Mouse (Mus musculus): ENCODE data around the gene Slc2a2.

Slc2a2 gene

DNA sequence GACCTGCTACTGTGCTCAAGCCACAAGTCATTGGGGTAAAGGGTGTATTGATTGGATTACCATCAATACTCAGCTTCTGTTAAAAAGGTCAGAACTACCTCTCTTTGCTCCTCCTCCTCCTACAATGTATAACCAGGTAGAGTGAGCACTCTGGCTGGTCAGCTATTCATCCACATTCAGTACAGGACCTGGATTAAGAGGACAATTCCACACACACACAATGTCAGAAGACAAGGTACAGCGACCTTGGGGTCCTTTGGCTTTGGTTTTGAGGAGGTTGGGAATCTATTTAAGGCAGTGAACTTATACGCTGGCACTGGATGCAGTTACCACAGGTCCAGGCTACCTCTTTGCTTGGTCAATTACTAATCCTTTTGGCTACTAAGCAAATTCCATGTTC, at the start of gene Slc2a2:
Gene Slc2a2, plus strand, starts transcription at position 107 of the 400 bp plus-strand sequence.
- DNase-seq: no peak

DNA sequence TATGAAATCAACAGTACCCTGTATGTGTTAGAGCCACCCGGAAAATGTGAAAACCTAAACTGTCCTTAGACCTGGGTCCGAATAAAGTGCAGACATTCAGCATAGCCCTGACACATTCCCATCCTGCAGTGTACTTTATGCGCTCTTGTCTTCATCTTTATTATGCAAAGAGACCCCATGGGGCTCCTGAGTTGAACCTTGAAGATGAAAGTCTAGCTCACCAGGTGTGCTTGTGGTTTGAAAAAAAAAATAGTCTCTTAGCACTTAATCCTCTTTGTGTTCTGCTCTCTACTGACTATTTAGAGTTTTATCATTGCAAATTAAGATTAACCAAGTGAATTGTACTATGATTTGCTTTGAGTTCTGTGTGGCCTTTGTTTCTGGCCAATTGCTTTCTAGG, 45.1 kb upstream of the Slc2a2 start:
- no peak for DNase-seq

DNA sequence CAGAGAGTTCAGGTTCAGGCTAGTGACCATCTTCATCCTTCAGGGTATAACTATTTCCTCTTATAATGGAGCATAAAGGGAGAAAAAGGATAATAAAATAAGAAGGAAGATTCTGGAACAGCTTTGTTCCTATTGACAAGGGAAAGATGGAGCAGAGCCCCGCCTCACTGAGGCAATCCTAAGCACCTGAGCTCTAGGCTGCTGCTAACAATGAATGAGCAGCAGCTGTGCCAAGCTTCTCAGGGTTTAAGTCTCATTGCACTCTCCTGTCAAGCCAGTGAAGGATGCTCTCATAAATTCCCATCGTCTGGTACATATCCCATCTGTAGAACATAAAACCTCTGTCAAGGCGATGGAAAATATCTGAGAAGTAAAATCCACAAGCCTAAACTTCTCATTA, 44.7 kb upstream of the Slc2a2 start:
- DNase-seq: no peak

- DNase-seq: no peak
Measured at GRCm38 (mm10) chr3:28654740-28655139, 43.0 kb upstream of the Slc2a2 start.

DNA sequence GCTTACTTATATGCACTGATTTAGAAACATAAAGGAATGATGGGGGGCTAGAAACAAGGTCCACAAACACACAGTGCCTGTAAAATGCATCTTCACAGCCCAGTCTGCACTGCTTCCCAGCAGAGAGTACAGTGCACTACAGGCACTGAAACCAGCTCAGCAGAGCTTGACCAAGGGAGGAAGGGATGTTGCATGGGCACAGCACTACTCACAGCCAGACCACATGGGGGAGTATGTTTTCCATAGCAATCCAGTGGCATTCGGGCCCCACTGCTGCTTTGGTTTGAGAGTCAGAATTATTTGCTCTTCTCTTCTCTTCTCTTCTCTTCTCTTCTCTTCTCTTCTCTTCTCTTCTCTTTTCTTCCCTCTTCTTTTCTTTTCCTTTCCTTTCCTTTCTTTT, 39.4 kb upstream of the Slc2a2 start:
- DNase-seq: no peak

DNA sequence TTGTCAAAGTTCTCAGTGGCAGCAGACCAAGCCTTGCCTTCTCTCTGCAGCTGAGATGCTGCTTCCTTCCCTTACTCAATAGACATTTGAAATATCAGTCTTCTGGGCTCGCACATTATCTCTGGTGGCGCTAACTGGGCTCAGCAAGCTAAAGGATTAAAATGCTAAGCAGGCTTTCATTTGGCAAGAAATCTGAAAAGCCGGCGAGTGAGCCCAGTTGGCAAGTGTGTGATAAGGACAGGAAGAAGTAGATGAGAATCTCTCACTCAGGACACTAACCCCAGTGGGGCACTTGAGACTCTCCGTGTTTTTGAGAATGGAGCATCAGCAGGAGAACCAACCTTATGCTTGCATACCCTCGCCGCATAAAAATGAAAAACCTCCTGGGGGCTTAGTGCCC, 16.9 kb upstream of the Slc2a2 start:
- peak; percentile 21 to 31 for DNase-seq

DNA sequence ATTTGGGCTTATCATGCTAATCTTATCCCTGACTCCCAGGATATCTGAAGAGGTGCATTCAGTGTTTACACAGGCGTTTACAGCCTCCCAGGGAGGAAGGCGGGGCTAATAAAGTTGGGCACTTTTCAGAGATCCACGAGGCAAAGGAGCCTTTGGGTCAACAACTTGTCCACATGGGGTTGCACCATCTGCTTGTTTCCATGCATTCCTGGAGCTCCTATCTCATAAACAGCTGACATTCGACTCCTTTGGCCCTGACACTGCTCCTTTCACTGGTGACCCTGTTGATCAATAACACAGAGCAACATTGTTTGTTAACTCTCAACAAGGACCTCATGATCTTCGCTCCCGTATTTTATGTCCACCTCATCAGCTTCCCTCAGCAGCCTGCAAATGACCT, 15.8 kb upstream of the Slc2a2 start:
- no peak for DNase-seq

DNA sequence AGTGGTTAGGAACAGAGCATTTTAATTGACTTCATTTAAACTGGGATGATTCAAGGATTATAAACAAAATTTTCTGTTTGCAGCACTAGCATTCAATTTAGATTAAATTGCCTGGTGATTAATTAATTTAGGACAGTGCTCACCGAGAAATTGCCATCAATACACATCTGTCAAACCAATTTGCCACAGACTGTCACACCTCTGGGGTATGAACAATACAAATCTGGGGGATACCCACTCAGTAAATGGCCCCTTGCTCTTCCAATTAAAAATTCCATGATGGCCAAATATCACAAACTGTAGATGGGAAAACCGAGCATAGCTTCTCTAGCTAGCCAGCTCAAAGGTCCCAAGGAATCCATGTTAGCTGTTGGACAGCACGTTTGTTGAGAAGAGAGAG, 15.3 kb upstream of the Slc2a2 start:
- no peak for DNase-seq

GRCm38 (mm10) chr3:28685510-28685909, 12.2 kb upstream of the Slc2a2 start:
- no peak for DNase-seq

DNA sequence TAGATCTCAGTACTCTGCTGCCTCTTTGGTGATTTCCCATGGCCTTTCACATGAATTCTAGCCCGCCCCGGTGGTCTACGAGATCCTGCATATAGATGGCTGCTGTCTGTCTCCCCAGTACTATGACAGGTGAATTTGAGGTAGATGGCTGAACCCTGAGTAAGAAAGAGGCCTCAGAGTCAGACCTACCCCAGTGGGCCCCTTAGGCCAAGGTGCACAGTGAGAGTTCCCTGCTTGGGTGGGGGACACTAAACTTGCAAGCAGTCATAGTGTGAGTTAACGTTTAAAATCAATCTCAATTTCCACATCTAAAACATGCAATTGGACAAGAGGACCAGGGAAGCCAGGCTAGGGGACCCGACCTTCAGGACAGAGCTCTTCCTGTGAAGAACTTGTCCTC, 2.9 kb upstream of the Slc2a2 start:
- no peak for DNase-seq

DNA sequence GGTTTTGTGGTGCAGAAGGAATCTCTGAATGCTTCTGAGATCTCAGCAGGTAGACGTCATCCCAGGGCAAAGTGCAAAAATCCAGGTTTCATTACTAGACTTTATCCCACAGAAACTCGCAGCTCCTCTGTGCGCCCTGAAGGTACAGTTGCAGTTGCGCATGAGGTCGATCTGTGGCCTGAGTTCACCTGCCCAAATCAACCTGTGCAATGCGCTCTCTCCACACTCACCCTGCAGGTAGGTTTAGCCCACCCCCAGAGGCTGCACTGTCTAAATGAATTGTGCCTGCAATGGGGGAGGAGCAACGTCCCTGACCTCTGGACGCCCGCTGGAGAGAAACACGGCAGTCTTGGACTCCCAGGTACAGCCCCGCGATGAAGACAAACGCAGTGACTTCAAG, 2.1 kb upstream of the Slc2a2 start:
- no peak for DNase-seq

- DNase-seq: no peak
Measured at GRCm38 (mm10) chr3:28696162-28696561, 1.5 kb upstream of the Slc2a2 start.

GRCm38 (mm10) chr3:28699601-28700000, 1.9 kb downstream of the Slc2a2 start:
- no peak for DNase-seq

- DNase-seq: no peak
Measured at GRCm38 (mm10) chr3:28705522-28706137, 7.9 kb downstream of the Slc2a2 start.

GRCm38 (mm10) chr3:28706736-28707135, 9.0 kb downstream of the Slc2a2 start:
- no peak for DNase-seq

DNA sequence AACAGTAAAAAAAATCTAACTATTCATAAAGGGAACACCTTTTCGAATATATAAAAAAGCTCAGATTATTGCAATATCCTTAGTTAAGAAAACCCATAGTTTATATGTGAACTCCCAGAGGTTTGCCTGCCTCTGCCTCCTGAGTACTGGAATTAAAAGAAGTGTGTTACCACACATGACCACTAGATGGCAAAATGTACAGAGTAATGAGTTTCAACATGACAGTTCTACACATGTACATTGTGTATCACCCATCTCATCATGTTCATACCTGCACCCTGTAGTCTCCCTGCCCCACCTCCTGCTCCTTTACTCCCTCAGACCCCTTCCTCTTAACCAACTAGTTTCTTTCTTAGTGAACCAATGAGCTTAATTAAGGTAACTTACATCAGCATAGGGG, 12.0 kb downstream of the Slc2a2 start:
- peak in 1 of 2 experiments; percentile 7 for DNase-seq

DNA sequence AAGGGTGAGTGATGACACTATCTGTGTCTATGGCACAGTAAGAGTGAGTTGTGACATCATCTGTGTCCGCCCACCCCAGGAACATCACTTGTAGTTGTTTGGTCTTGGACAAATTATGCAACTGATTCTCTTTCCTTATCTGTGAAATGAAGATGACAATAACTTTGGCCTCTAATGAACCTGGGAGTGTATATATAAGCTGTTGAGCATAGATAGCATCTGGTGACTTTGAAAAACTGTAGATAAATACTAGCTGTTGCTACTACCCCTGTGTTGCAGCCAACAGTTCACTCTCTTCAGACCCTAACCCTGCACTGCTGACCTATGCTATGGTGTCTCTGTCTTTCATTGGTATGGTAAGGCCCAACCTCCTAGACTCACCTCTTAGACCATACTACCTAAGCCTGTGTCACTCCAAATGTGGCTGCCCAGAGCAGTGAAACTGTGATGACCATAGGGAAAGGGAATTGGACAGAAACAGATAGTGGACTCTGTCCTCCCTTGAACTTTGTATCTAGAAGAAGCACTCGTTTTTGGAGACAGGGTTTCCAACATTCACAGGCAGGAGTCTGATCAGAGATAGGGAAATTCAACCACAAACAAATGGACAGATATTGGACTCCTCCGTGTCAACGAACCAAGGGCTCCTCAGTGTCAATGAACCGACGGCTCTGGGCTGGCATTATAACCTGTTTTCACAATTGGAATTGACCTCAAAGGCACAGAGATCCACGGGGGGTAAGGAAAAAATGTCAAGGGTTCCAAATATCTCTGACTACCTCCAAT, 16.4 kb downstream of the Slc2a2 start:
- DNase-seq: no peak

- DNase-seq: no peak
Measured at GRCm38 (mm10) chr3:28718521-28718920, 20.8 kb downstream of the Slc2a2 start.

DNA sequence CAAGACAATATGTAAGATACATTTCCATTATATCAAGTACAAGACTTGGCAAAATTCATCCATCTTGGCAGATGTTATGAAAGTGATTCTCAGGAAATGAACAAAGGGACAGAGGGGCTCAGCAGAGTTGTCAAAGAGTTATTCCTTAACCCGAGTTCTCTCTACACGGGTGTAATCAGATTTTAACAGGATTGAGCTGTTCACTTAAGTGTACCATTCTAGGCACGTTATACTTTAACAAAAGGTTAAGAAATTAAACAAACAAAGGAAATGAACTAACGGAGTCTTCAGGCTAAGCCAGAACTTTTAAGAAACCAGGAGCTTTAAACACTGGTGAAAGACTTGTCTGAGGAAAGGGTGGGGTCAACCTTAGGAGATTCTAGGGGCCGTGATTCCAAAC, 23.5 kb downstream of the Slc2a2 start:
- DNase-seq: no peak

GRCm38 (mm10) chr3:28721838-28722237, 24.1 kb downstream of the Slc2a2 start:
- DNase-seq: no peak

DNA sequence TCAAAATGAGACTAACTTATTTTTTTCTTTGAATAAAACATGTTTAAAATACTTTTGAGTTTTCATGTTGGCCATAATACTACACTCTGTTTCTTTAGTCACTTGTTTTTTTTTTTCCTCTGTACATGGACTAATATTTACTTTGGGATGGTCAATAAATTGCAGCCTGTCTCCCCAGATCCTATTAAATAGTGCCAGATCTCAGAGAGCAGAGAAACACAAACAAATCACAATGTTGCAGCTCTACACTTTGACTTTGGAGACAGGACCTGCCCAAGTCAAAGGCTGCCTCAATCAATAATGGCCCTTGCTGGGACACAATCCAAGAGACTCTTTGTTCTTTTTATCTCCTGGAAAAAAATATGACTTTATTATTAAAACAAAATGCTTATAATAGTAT, 24.8 kb downstream of the Slc2a2 start:
- no peak for DNase-seq

GRCm38 (mm10) chr3:28723534-28723933, 25.8 kb downstream of the Slc2a2 start:
- no peak for DNase-seq

- DNase-seq: no peak
Measured at GRCm38 (mm10) chr3:28725203-28725602, 27.5 kb downstream of the Slc2a2 start.

GRCm38 (mm10) chr3:28726356-28726755, 28.7 kb downstream of the Slc2a2 start:
- DNase-seq: no peak

GRCm38 (mm10) chr3:28734712-28735111, 37.0 kb downstream of the Slc2a2 start:
- no peak for DNase-seq

All from cerebellum, postnatal 14 days (tissue).